Mouse (Mus musculus) E14TG2a.4 (cell line): ENCODE measurements at regions not wholly inside any gene's neighbourhood (a gene's known extent, or its start where the extent isn't known, plus 50 kb on each side); places are given as distances from the start of the nearest gene placed in this dataset.

Experiments used
- CTCF ChIP-seq: conservative IDR thresholded peaks from 2 replicates; pipeline ENCODE4 v1.5.1; 2014; ENCODE audit warnings: low read length
- NANOG ChIP-seq: IDR thresholded peaks from 2 replicates; pipeline ENCODE4 v1.6.1; 2014; ENCODE audit warnings: borderline replicate concordance, low read length, mixed read lengths
- POU5F1 ChIP-seq: IDR thresholded peaks from 2 replicates; pipeline ENCODE4 v1.6.1; 2014; ENCODE audit warnings: low read length, borderline replicate concordance

- TF ChIP-seq CTCF (no peak), POU5F1 (no peak), NANOG (no peak)
These were observed 80.0 kb upstream of the Galnt5 start for GRCm38 (mm10) chr2:57917721-57918120.
